Mouse (Mus musculus): Measurements from ENCODE around the gene Myl6b.
"Not testable (repeated sequence)": the region's sequence is repeated elsewhere in the genome, so short reads cannot be mapped to it uniquely, and the experiment has no call there.

Myl6b gene

GRCm38 (mm10) chr10:128518833-128519232 lies 20.3 kb upstream of the Myl6b start:
- in situ Hi-C loops (cut with MboI, MseI): no loop called here

- in situ Hi-C loops (cut with MboI, MseI): no loop called here
Measured at GRCm38 (mm10) chr10:128516677-128517076, 18.2 kb upstream of the Myl6b start.

GRCm38 (mm10) chr10:128516029-128516428 lies 17.5 kb upstream of the Myl6b start:
- in situ Hi-C loops (cut with MboI, MseI): no loop called here

- in situ Hi-C loops (cut with MboI, MseI): no loop called here
Measured at GRCm38 (mm10) chr10:128515044-128515443, 16.6 kb upstream of the Myl6b start.

GRCm38 (mm10) chr10:128511761-128512160 lies 13.3 kb upstream of the Myl6b start:
- in situ Hi-C loops (cut with MboI, MseI): no loop called here

GRCm38 (mm10) chr10:128511189-128511588 lies 12.7 kb upstream of the Myl6b start:
- in situ Hi-C loops (cut with MboI, MseI): no loop called here

- in situ Hi-C loops (cut with MboI, MseI): no loop called here
Measured at GRCm38 (mm10) chr10:128510301-128510700, 11.8 kb upstream of the Myl6b start.

GRCm38 (mm10) chr10:128509831-128510230 lies 11.3 kb upstream of the Myl6b start:
- in situ Hi-C loops (cut with MboI, MseI): no loop called here

GRCm38 (mm10) chr10:128509203-128509602 lies 10.7 kb upstream of the Myl6b start:
- in situ Hi-C loops (cut with MboI, MseI): no loop called here

GRCm38 (mm10) chr10:128508260-128508659 lies 9.8 kb upstream of the Myl6b start:
- in situ Hi-C loops (cut with MboI, MseI): no loop called here

- in situ Hi-C loops (cut with MboI, MseI): no loop called here
Measured at GRCm38 (mm10) chr10:128505974-128506373, 7.5 kb upstream of the Myl6b start.

GRCm38 (mm10) chr10:128505371-128505667 lies 6.8 kb upstream of the Myl6b start:
- in situ Hi-C loops (cut with MboI, MseI): not testable (repeated sequence)

- in situ Hi-C loops (cut with MboI, MseI): no loop called here
Measured at GRCm38 (mm10) chr10:128504641-128505370, 6.3 kb upstream of the Myl6b start.

GRCm38 (mm10) chr10:128504012-128504411 lies 5.5 kb upstream of the Myl6b start:
- in situ Hi-C loops (cut with MboI, MseI): no loop called here

GRCm38 (mm10) chr10:128503532-128503931 lies 5.0 kb upstream of the Myl6b start:
- in situ Hi-C loops (cut with MboI, MseI): no loop called here

- in situ Hi-C loops (cut with MboI, MseI): no loop called here
Measured at GRCm38 (mm10) chr10:128502341-128502740, 3.9 kb upstream of the Myl6b start.

- in situ Hi-C loops (cut with MboI, MseI): no loop called here
Measured at GRCm38 (mm10) chr10:128499116-128499671, 709 bp upstream of the Myl6b start.

GRCm38 (mm10) chr10:128497134-128497737 lies 1.2 kb downstream of the Myl6b start:
- in situ Hi-C loops (cut with MboI, MseI): no loop called here

GRCm38 (mm10) chr10:128496509-128497077 lies 1.9 kb downstream of the Myl6b start:
- in situ Hi-C loops (cut with MboI, MseI): no loop called here

- in situ Hi-C loops (cut with MboI, MseI): no loop called here
Measured at GRCm38 (mm10) chr10:128495903-128496302, 2.6 kb downstream of the Myl6b start.

- in situ Hi-C loops (cut with MboI, MseI): no loop called here
Measured at GRCm38 (mm10) chr10:128495270-128495669, 3.2 kb downstream of the Myl6b start.

GRCm38 (mm10) chr10:128494667-128495245 lies 3.7 kb downstream of the Myl6b start:
- in situ Hi-C loops (cut with MboI, MseI): loop anchor here (5.0 kb wide), 1 partner anchor 33 kb away; the partner anchor contains the start of gene Esyt1
